Mouse (Mus musculus) thymus, adult 2 months (tissue): ENCODE results near the gene Pianp. TPM values are rescaled to one million over a fixed set of nuclear protein-coding genes. Genes with fewer than 3 reads are reported as not detected.
A peak's percentile ranks its signal among the peaks of the same experiment; 100 is the strongest.

Experiments
- DNase-seq: peaks from one replicate; pipeline ENCODE4 v3.0.0; 2021
- H3K27ac ChIP-seq: fragments of 200-500 bp; 2 replicates; pipeline ENCODE4 v1.5.1; 2012; ENCODE audit warnings: low read length, control low read depth; ENCODE audit not compliant: control insufficient read depth, insufficient read depth
- H3K27me3 ChIP-seq: fragments of 200-500 bp; 2 replicates; pipeline ENCODE4 v1.6.1; 2012; ENCODE audit warnings: mild to moderate bottlenecking, low read length, moderate library complexity, mixed read lengths; ENCODE audit not compliant: control insufficient read depth, insufficient read depth
- H3K36me3 ChIP-seq: fragments of 200-500 bp; 2 replicates; pipeline ENCODE4 v1.6.1; 2012; ENCODE audit warnings: mild to moderate bottlenecking, low read length, moderate library complexity; ENCODE audit not compliant: control insufficient read depth, insufficient read depth
- H3K4me1 ChIP-seq: fragments of 200-500 bp; replicated peaks from 2 replicates; pipeline ENCODE4 v1.6.1; 2012; ENCODE audit warnings: low read length; ENCODE audit not compliant: control insufficient read depth, insufficient read depth
- H3K4me3 ChIP-seq: fragments of 200-500 bp; 2 replicates; pipeline ENCODE4 v1.5.1; 2012; ENCODE audit warnings: mild to moderate bottlenecking, low read length, control low read depth, moderate library complexity; ENCODE audit not compliant: control insufficient read depth, insufficient read depth
- CTCF ChIP-seq: fragments of 200-500 bp; IDR thresholded peaks from 2 replicates; pipeline ENCODE4 v1.5.1; 2012; ENCODE audit warnings: mild to moderate bottlenecking, control low read depth, low read length, moderate library complexity, borderline replicate concordance; ENCODE audit not compliant: control insufficient read depth, poor library complexity, insufficient read depth; ENCODE audit errors: extremely low read depth
- POLR2A ChIP-seq: fragments of 200-500 bp; IDR thresholded peaks from 2 replicates; pipeline ENCODE4 v1.6.1; 2012; ENCODE audit warnings: mild to moderate bottlenecking, low read length, control low read depth, moderate library complexity; ENCODE audit not compliant: control insufficient read depth, poor library complexity, insufficient read depth; ENCODE audit errors: extremely low read depth
- WGBS: fragments of 180-500 bp; shearing (Covaris S2); methylation state at CpG from one replicate; pipeline ENCODE4 v1.1.7; 2018; 5-methylcytosine and 5-hydroxymethylcytosine counted together
- polyA plus RNA-seq: library from polyadenylated mRNA; depleted of rRNA; stranded (reverse); fragments of >200 nt; gene quantifications from 2 replicates; pipeline ENCODE4 v1.2.3, GENCODE M21; 2012; rRNA removed

Pianp gene
- polyA plus RNA-seq, 1 experiment = 5.5 TPM

- H3K27ac ChIP-seq = no peak overlapping the region
- H3K27me3 ChIP-seq = no peaks in the 10 kb centered on the region
- peaks cover 29% of the 10 kb centered on the region for H3K36me3 ChIP-seq
- 95% methylated on average over 7 of the region's 7 CpGs for WGBS
- no peak overlapping the region for H3K4me3 ChIP-seq
- peaks cover 5% of the 10 kb centered on the region; the same call in 1 of the 2 replicates for H3K4me1 ChIP-seq
- no peak for DNase-seq
- no peak for TF ChIP-seq CTCF
- no peak for TF ChIP-seq POLR2A
Measured at GRCm38 (mm10) chr6:125042081-125042480, 45.6 kb downstream of the Pianp start.

GRCm38 (mm10) chr6:125046691-125047090, 50.2 kb downstream of the Pianp start:
- Histone ChIP-seq H3K36me3 (peaks cover 57% of the 10 kb centered on the region), H3K27me3 (no peaks in the 10 kb centered on the region), H3K4me1 (no peaks in the 10 kb centered on the region), H3K27ac (no peak overlapping the region), H3K4me3 (no peak overlapping the region)
- TF ChIP-seq POLR2A (no peak), CTCF (peak; percentile 75)
- WGBS = 49% methylated on average over 5 of the region's 5 CpGs
- DNase-seq = peak; percentile 70

GRCm38 (mm10) chr6:125049678-125050077, 53.2 kb downstream of the Pianp start, which contains the start of gene Acrbp:
Acrbp (plus strand) TSS chr6:125049689.
- Histone ChIP-seq H3K4me3 (no peak within 1 kb of the TSS), H3K27me3 (no peaks in the 10 kb centered on the region), H3K4me1 (no peaks in the 10 kb centered on the region), H3K36me3 (peaks cover 55% of the 10 kb centered on the region), H3K27ac (no peak within 1 kb of the TSS)
- TF ChIP-seq CTCF (no peak), POLR2A (no peak)
- WGBS = 82% methylated on average over 20 of the region's 20 CpGs
- no peak for DNase-seq

- H3K27ac ChIP-seq = no peak overlapping the region
- H3K4me1 ChIP-seq = no peaks in the 10 kb centered on the region
- H3K4me3 ChIP-seq = no peak overlapping the region
- H3K27me3 ChIP-seq = no peaks in the 10 kb centered on the region
- peaks cover 46% of the 10 kb centered on the region for H3K36me3 ChIP-seq
- DNase-seq = no peak
- TF ChIP-seq CTCF (peak; percentile 59; the same call in 1 of the 2 replicates), POLR2A (no peak)
- WGBS = 77% methylated on average over 5 of the region's 5 CpGs
Measured at GRCm38 (mm10) chr6:125051237-125051636, 54.7 kb downstream of the Pianp start.

Other genes starting within 250 kb of the Pianp start
- not detected in 2 replicates for gene Gm45234, start 240.7 kb upstream of the Pianp start, polyA plus RNA-seq
- gene Atn1, start 240.2 kb upstream of the Pianp start, polyA plus RNA-seq = 48.3 and 51.6 TPM in 2 replicates
- 10.2 and 12.9 TPM in 2 replicates for gene Eno2, start 227.0 kb upstream of the Pianp start, polyA plus RNA-seq
- 4.0 and 5.5 TPM in 2 replicates for gene Lrrc23, start 217.0 kb upstream of the Pianp start, polyA plus RNA-seq
- gene Spsb2, start 188.0 kb upstream of the Pianp start, polyA plus RNA-seq = 7.1 and 8.1 TPM in 2 replicates
- gene Tpi1, start 182.4 kb upstream of the Pianp start, polyA plus RNA-seq = 171 and 181 TPM in 2 replicates
- gene Usp5, start 167.2 kb upstream of the Pianp start, polyA plus RNA-seq = 118 and 121 TPM in 2 replicates
- 202 and 248 TPM in 2 replicates for gene Cdca3, start 167.1 kb upstream of the Pianp start, polyA plus RNA-seq
- gene Gnb3, start 156.4 kb upstream of the Pianp start, polyA plus RNA-seq = 2.8 and 4.0 TPM in 2 replicates
- 20.1 and 26.8 TPM in 2 replicates for gene P3h3, start 138.9 kb upstream of the Pianp start, polyA plus RNA-seq
- 136 and 138 TPM in 2 replicates for gene Gpr162, start 132.7 kb upstream of the Pianp start, polyA plus RNA-seq
- 549 and 565 TPM in 2 replicates for gene Cd4, start 108.5 kb upstream of the Pianp start, polyA plus RNA-seq
- gene Lag3, start 85.0 kb upstream of the Pianp start, polyA plus RNA-seq = 27.7 and 30.1 TPM in 2 replicates
- 1,595 and 1,797 TPM in 2 replicates for gene Ptms, start 76.6 kb upstream of the Pianp start, polyA plus RNA-seq
- 404 and 428 TPM in 2 replicates for gene Mlf2, start 65.3 kb upstream of the Pianp start, polyA plus RNA-seq
- gene Cops7a, start 31.2 kb upstream of the Pianp start, polyA plus RNA-seq = 168 and 199 TPM in 2 replicates
- gene Zfp384, start 12.5 kb downstream of the Pianp start, polyA plus RNA-seq = 117 and 126 TPM in 2 replicates
- gene Ing4, start 43.1 kb downstream of the Pianp start, polyA plus RNA-seq = 96.8 and 99.4 TPM in 2 replicates
- gene Acrbp, start 53.0 kb downstream of the Pianp start, polyA plus RNA-seq = 70.8 and 89.5 TPM in 2 replicates
- gene Lpar5, start 71.2 kb downstream of the Pianp start, polyA plus RNA-seq = 35.7 and 40.0 TPM in 2 replicates
- gene Chd4, start 99.3 kb downstream of the Pianp start, polyA plus RNA-seq = 127 and 211 TPM in 2 replicates
- 26.4 and 28.6 TPM in 2 replicates for gene Nop2, start 135.2 kb downstream of the Pianp start, polyA plus RNA-seq
- gene Iffo1, start 148.5 kb downstream of the Pianp start, polyA plus RNA-seq = 90.4 and 94.6 TPM in 2 replicates
- gene Gapdh, start 169.8 kb downstream of the Pianp start, polyA plus RNA-seq = 3,688 and 4,326 TPM in 2 replicates
- 430 and 598 TPM in 2 replicates for gene Ncapd2, start 195.0 kb downstream of the Pianp start, polyA plus RNA-seq
- 68.1 and 70.7 TPM in 2 replicates for gene Mrpl51, start 195.1 kb downstream of the Pianp start, polyA plus RNA-seq
- gene Vamp1, start 218.9 kb downstream of the Pianp start, polyA plus RNA-seq = 372 and 423 TPM in 2 replicates
- gene Tapbpl, start 235.2 kb downstream of the Pianp start, polyA plus RNA-seq = 64.2 and 67.6 TPM in 2 replicates
- 1,056 and 1,075 TPM in 2 replicates for gene Cd27, start 240.3 kb downstream of the Pianp start, polyA plus RNA-seq